Comparison of ENCODE assay signal across 28 mouse cellular contexts in the genomic region with DNA sequence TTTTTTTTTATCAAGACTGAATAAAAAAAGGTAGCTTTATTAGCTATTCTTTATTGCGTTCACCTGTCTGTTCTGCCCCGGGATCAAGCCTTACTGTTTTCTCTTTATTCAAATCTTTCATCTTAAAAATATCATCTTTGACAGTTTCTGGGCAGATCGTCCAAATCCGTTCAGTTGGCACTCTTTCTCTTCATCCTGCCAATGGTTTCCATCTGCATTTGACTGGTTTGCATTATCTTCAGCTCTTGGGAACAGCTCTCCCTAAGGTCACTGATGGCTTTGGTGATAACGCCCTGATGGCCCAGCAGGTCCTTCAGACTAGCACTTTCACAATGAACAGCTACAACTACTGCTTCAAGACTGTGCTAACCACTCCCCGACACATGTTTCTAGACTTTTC. TPM values are rescaled to one million over a fixed set of nuclear protein-coding genes. Genes with fewer than 3 reads are reported as not detected.
"Had no signal": no experiment of that assay in that cellular context is flagged by ENCODE, and none has a peak within 500 bp of the region (broad histone marks: within the 10 kb centered on the region; RNA-seq: fewer than 3 reads in every experiment).

No protein-coding gene starts in this region.

- ATAC-seq: hindbrain, postnatal 0 days; intestine, embryonic 16.5 days; liver, embryonic 12.5 days had no signal

- H3K9ac ChIP-seq: heart, embryonic 12.5 days; hindbrain, embryonic 13.5 days; hindbrain, embryonic 15.5 days; kidney, embryonic 15.5 days; limb, embryonic 13.5 days; limb, embryonic 15.5 days; liver, embryonic 12.5 days; liver, embryonic 14.5 days had no signal

- H3K27ac ChIP-seq: gastrocnemius, adult 2 months; heart, embryonic 10.5 days; hindbrain, embryonic 13.5 days; hindbrain, embryonic 15.5 days; hindbrain, postnatal 0 days; kidney, embryonic 15.5 days; kidney, postnatal 0 days; limb, embryonic 13.5 days; limb, embryonic 15.5 days; liver, embryonic 12.5 days; liver, embryonic 14.5 days had no signal

- DNase-seq: gastrocnemius, adult 2 months; gastrocnemius, postnatal 10 days; gastrocnemius, postnatal 25 days; heart, postnatal 10 days; heart, postnatal 4 days; kidney, adult 11 months; kidney, adult 2 months; kidney, adult 9 months; kidney, postnatal 14 days; kidney, postnatal 36 days; layer of hippocampus, adult 9-11 months; layer of hippocampus, postnatal 36 days; left cerebral cortex, postnatal 4 days had no signal

- H3K4me1 ChIP-seq: heart, embryonic 10.5 days; heart, embryonic 12.5 days; kidney, embryonic 15.5 days; limb, embryonic 15.5 days; liver, embryonic 12.5 days had no signal

- H3K4me2 ChIP-seq: heart, embryonic 12.5 days; hindbrain, embryonic 13.5 days; hindbrain, embryonic 15.5 days; kidney, embryonic 15.5 days; limb, embryonic 13.5 days; limb, embryonic 15.5 days; liver, embryonic 12.5 days had no signal

- H3K4me3 ChIP-seq: gastrocnemius, adult 2 months; heart, embryonic 10.5 days; heart, embryonic 12.5 days; hindbrain, embryonic 13.5 days; hindbrain, embryonic 15.5 days; kidney, embryonic 15.5 days; limb, embryonic 13.5 days; limb, embryonic 15.5 days; liver, embryonic 12.5 days had no signal

- H3K36me3 ChIP-seq: heart, embryonic 10.5 days; heart, embryonic 12.5 days; hindbrain, embryonic 13.5 days; hindbrain, embryonic 15.5 days; kidney, embryonic 15.5 days; limb, embryonic 13.5 days; limb, embryonic 15.5 days; liver, embryonic 12.5 days had no signal

- H3K27me3 ChIP-seq: heart, embryonic 12.5 days; hindbrain, embryonic 13.5 days; hindbrain, embryonic 15.5 days; kidney, embryonic 15.5 days; limb, embryonic 13.5 days; limb, embryonic 15.5 days; liver, embryonic 12.5 days had no signal

- H3K9me3 ChIP-seq: heart, embryonic 10.5 days; heart, embryonic 12.5 days; hindbrain, embryonic 13.5 days; hindbrain, embryonic 15.5 days; kidney, embryonic 15.5 days; limb, embryonic 13.5 days; limb, embryonic 15.5 days; liver, embryonic 12.5 days had no signal

RNA-seq across cellular contexts. Expression of a gene that starts 35.1 kb away (rescaled TPM):
- total RNA-seq: granulocyte monocyte progenitor cell, adult 5-6 weeks; liver, adult 2 months had no signal
- polyA plus RNA-seq: large intestine, adult 2 months; liver, adult 2 months had no signal
